Mouse (Mus musculus) forebrain, postnatal 0 days (tissue): ENCODE measurements around the gene Dgcr8. TPM values are rescaled to one million over a fixed set of nuclear protein-coding genes. Genes with fewer than 3 reads are reported as not detected.
A peak's percentile ranks its signal among the peaks of the same experiment; 100 is the strongest.

Experiments
- ATAC-seq: fragments of 200-750 bp; cut with Nextera tagmentation; 2 replicates; pipeline ENCODE4 v1.8.0; 2017; ENCODE audit warnings: mild to moderate bottlenecking, moderate library complexity
- DNase-seq: peaks from one replicate; pipeline ENCODE4 v3.0.0-alpha.2; 2015
- H3K27ac ChIP-seq: fragments of 300-500 bp; sonication (generic); 2 replicates; pipeline ENCODE4 v1.5.1; 2014; ENCODE audit warnings: low read depth, mild to moderate bottlenecking, antibody characterized with exemption, low read length, moderate library complexity, mixed read lengths
- H3K27me3 ChIP-seq: fragments of 300-500 bp; sonication (generic); 2 replicates; pipeline ENCODE4 v1.6.1; 2014; ENCODE audit warnings: mild to moderate bottlenecking, low read length, mixed read lengths; ENCODE audit not compliant: insufficient read depth
- H3K36me3 ChIP-seq: fragments of 300-500 bp; sonication (generic); 2 replicates; pipeline ENCODE4 v1.6.1; 2014; ENCODE audit warnings: mild to moderate bottlenecking, moderate library complexity; ENCODE audit not compliant: insufficient read depth
- H3K4me1 ChIP-seq: fragments of 300-500 bp; sonication (generic); 2 replicates; pipeline ENCODE4 v1.6.1; 2014; ENCODE audit warnings: antibody characterized with exemption; ENCODE audit not compliant: insufficient read depth
- H3K4me2 ChIP-seq: fragments of 300-500 bp; sonication (generic); 2 replicates; pipeline ENCODE4 v1.6.1; 2014; ENCODE audit warnings: low read depth, mild to moderate bottlenecking, moderate library complexity
- H3K4me3 ChIP-seq: fragments of 300-500 bp; sonication (generic); 2 replicates; pipeline ENCODE4 v1.5.1; 2014; ENCODE audit warnings: low read depth, low read length, mixed read lengths
- H3K9ac ChIP-seq: fragments of 300-500 bp; sonication (generic); 2 replicates; pipeline ENCODE4 v1.6.1; 2014; ENCODE audit warnings: mild to moderate bottlenecking
- H3K9me3 ChIP-seq: fragments of 300-500 bp; sonication (generic); 2 replicates; pipeline ENCODE4 v1.6.1; 2016; ENCODE audit warnings: low read length
- CTCF ChIP-seq: sonication (generic); IDR thresholded peaks from 2 replicates; pipeline ENCODE4 v1.5.1; 2016; ENCODE audit warnings: antibody characterized with exemption, control low read depth, low read depth
- WGBS: fragments of 180-500 bp; shearing (Covaris S2); extraction: QIAGEN DNeasy Blood & Tissue Kit; methylation state at CpG from one replicate; pipeline ENCODE4 v1.1.7; 2014; 5-methylcytosine and 5-hydroxymethylcytosine counted together
- polyA plus RNA-seq: library from polyadenylated mRNA; unstranded; fragments of >200 nt; fragmentation: Nextera tagmentation; extraction: Ambion mirVana; gene quantifications from 2 replicates; pipeline ENCODE4 v1.2.1, GENCODE M21; 2015
- total RNA-seq: library from RNA; depleted of rRNA; stranded (reverse); fragments of >200 nt; gene quantifications from 2 replicates; pipeline ENCODE4 v1.2.3, GENCODE M21; 2014

Dgcr8 gene
- total and polyA plus RNA-seq, 2 experiments from 2014 or later: 24.5 to 47.6 TPM

DNA sequence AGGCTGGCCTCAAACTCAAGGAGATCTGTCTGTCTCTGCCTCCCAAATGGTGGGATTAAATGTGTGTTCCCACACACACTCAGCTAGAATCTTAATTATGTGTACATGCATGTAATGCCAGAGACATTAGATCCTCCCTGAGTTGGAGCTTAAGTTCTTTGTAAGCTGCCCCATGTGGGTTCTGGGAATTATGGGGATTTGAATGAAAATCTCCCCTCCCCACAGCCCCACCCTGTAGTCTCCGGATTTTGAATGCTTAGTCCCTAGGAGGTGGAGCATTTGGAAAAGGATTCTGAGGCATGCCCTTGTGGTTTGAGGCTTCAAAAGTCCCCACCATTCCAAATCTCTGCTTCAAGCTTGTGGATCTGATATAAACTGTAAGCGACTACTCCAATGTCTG is 13.9 kb downstream of the Dgcr8 start:
- no peak overlapping the region for H3K27ac ChIP-seq
- no peak for ATAC-seq

DNA sequence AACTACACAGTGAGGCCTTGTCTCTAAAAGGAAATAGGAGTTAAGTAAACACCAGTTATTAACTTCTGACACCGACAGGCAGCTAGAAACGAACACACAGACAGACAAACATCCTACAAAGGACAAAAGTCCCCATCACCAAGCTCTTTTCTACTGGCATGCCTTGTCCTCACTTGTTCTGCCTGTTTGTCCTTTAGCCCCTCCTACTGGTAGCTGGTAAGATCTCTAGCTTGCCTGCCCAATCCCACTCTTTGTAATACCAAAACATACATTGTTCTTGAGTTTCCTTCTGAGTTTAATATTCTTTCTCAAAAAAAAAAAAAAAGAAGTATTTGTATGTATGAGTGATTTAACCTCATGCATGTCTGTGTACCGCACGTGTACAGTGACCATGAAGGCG is 20.9 kb downstream of the Dgcr8 start:
- no peak for ATAC-seq
- no peak overlapping the region for H3K9ac ChIP-seq

More for the DNA sequence above, 13.9 kb downstream of the Dgcr8 start:
- no peak overlapping the region for H3K9ac ChIP-seq
- no peak overlapping the region for H3K4me3 ChIP-seq
- 62% methylated on average over 2 of the region's 2 CpGs for WGBS
- no peak overlapping the region for H3K4me2 ChIP-seq
- H3K36me3 ChIP-seq: peaks cover 90% of the 10 kb centered on the region
- TF ChIP-seq CTCF: no peak
- no peak for DNase-seq
- no peaks in the 10 kb centered on the region for H3K4me1 ChIP-seq
- no peaks in the 10 kb centered on the region for H3K9me3 ChIP-seq
- no peaks in the 10 kb centered on the region for H3K27me3 ChIP-seq

DNA sequence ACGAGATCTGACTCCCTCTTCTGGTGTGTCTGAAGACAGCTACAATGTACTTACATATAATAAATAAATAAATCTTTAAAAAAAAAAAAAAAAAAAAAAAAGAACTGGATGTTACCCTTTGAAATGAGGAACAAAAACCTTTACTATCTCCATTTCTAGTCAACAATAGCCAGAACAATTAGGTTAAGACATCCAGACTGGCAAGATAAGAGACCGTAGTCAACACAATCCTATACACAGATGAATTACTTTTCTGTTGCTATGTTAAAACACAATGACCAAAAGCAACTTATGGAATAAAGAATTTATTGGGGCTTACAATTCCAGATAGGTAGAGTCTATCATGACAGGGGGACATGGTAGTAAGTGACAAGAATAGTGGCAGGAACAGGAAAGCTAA is 24.0 kb downstream of the Dgcr8 start:
- H3K4me3 ChIP-seq: no peak overlapping the region
- no peak overlapping the region for H3K27ac ChIP-seq
- DNase-seq: no peak
- TF ChIP-seq CTCF: no peak
- no peak for ATAC-seq
- no peak overlapping the region for H3K9ac ChIP-seq
- no peaks in the 10 kb centered on the region for H3K27me3 ChIP-seq
- no peaks in the 10 kb centered on the region for H3K4me1 ChIP-seq
- 89% methylated on average over 2 of the region's 2 CpGs for WGBS
- peaks cover 70% of the 10 kb centered on the region for H3K36me3 ChIP-seq
- no peaks in the 10 kb centered on the region for H3K9me3 ChIP-seq
- no peak overlapping the region for H3K4me2 ChIP-seq

More for the DNA sequence above, 20.9 kb downstream of the Dgcr8 start:
- no peak overlapping the region for H3K4me3 ChIP-seq
- no peaks in the 10 kb centered on the region for H3K4me1 ChIP-seq
- DNase-seq: no peak
- peaks cover 80% of the 10 kb centered on the region for H3K36me3 ChIP-seq
- H3K9me3 ChIP-seq: no peaks in the 10 kb centered on the region
- H3K27me3 ChIP-seq: no peaks in the 10 kb centered on the region
- WGBS: 89% methylated on average over 5 of the region's 5 CpGs
- TF ChIP-seq CTCF: peak; percentile 34
- no peak overlapping the region for H3K27ac ChIP-seq
- H3K4me2 ChIP-seq: no peak overlapping the region

DNA sequence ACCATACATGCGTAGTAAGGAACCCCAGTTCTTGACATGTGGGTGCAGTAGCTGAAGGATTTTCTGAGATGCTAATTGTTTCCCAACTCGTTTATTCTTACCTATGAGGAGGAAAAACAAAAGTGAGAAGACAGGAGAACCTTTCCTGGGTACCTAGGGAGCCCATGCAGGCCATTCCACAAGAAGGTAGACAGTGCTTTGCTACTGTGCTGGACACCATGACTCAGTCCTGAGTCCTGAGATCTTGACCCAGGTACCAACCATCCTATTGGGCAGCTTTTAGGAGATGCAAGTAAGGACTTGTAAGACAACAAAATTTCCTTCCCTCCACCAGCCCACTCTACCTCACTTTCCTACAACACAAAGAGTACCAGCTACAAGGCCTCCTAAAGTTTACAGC is 30.8 kb downstream of the Dgcr8 start, which contains the start of gene Gm49776:
Gm49776 (minus strand) TSS at position 101 of the 400 bp plus-strand sequence.
- Histone ChIP-seq H3K9ac (no peak within 1 kb of the TSS), H3K27me3 (no peaks in the 10 kb centered on the region), H3K4me3 (no peak within 1 kb of the TSS), H3K27ac (no peak within 1 kb of the TSS), H3K4me2 (no peak within 1 kb of the TSS), H3K9me3 (no peaks in the 10 kb centered on the region), H3K4me1 (no peaks in the 10 kb centered on the region), H3K36me3 (peaks cover 83% of the 10 kb centered on the region)
- DNase-seq (no peak), ATAC-seq (no peak)
- 88% methylated on average over 2 of the region's 2 CpGs for WGBS
- TF ChIP-seq CTCF: no peak

DNA sequence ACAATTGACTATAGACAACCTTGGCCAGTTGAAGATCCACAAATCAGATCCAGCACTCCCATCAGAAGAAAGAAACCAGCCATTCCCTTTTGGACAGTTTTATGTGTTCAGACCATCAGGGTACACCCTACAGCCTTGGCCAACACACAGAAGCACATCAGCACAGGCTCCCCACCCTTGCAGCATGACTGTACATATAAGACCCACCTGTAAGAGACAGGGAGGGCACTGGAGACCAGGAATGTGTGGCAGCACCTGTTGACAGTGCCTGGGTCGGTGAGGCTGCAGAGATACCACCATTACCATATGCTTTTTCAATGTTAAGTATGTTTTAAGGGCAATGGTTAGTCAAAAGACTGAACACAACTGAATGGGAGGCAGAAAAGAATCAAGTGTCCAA is 35.2 kb downstream of the Dgcr8 start:
- Histone ChIP-seq H3K27me3 (no peaks in the 10 kb centered on the region), H3K9ac (no peak overlapping the region), H3K9me3 (no peaks in the 10 kb centered on the region), H3K27ac (no peak overlapping the region), H3K4me3 (no peak overlapping the region), H3K4me2 (no peak overlapping the region), H3K4me1 (peaks cover 13% of the 10 kb centered on the region; the same call in 1 of the 2 replicates), H3K36me3 (peaks cover 76% of the 10 kb centered on the region)
- DNase-seq: no peak
- 89% methylated on average over 1 of the region's 1 CpGs for WGBS
- no peak for TF ChIP-seq CTCF
- ATAC-seq: no peak

DNA sequence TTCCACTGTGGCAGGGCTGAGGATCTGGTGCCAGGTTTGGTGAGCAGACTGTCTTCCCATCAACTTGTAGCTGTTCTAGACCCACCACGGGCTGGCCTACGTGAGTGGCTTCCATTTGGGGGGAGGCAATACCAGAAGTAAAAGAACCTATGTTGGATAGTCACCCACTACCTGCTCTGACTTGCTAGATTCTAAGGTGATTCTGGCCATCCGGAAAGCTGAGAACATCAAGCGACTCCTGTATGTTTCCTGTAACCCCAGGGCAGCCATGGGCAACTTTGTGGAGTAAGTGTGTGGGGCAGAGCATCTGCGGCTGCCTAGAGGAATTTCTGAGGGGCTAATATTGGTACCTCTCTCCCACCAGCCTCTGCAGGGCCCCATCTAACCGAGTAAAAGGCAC is 36.3 kb downstream of the Dgcr8 start:
- Histone ChIP-seq H3K4me3 (no peak overlapping the region), H3K4me1 (peaks cover 13% of the 10 kb centered on the region; the same call in 1 of the 2 replicates), H3K27me3 (no peaks in the 10 kb centered on the region), H3K9me3 (no peaks in the 10 kb centered on the region), H3K9ac (no peak overlapping the region), H3K4me2 (no peak overlapping the region), H3K27ac (no peak overlapping the region), H3K36me3 (peaks cover 67% of the 10 kb centered on the region)
- 89% methylated on average over 6 of the region's 6 CpGs for WGBS
- DNase-seq (no peak), ATAC-seq (no peak)
- no peak for TF ChIP-seq CTCF

DNA sequence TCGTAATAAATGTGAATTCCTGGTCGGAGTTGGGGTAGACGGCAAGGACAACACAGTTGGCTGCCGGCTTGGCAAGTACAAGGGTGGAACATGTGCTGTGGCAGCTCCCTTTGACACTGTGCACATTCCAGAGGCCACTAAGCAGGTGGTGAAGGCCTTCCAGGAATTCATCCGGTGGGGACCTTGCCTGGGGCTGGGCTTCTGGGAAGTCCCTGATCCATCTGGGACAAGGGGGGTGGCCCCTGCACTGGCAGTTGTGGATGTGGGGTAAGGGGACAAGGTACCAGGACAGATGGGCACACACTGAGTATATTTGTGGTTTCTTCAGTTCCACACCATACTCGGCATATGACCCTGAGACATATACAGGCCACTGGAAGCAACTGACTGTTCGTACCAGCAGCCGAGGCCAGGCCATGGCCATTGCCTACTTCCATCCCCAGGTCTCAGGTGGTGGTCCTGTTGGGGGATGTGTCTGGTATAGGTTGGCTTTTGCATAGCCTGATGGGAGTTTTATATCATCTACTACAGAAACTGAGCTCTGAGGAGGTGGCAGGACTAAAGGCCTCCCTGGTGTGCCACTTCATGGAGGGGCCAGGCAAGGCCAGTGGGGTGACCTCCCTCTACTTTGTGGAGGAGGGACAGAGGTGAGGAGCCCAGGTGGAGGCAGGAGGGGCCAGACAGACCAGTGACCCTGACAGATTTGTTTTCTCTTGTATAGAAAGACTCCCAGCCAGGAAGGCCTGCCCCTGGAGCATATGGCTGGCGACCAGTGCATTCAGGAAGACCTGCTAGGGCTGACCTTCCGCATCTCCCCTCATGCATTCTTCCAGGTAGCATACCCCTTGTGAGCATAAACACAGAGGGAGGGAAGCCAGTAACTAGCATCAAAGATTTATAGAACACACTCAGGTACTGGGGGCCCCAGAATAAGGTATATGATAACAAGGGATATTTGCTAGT is 37.9 kb downstream of the Dgcr8 start:
- Histone ChIP-seq H3K4me1 (peaks cover 18% of the 10 kb centered on the region), H3K36me3 (peaks cover 56% of the 10 kb centered on the region), H3K4me3 (no peak overlapping the region)

More for the DNA sequence above, 37.9 kb downstream of the Dgcr8 start:
- Histone ChIP-seq H3K4me2 (no peak overlapping the region; the same call in 1 of the 2 replicates), H3K9me3 (no peaks in the 10 kb centered on the region), H3K9ac (no peak overlapping the region), H3K27ac (no peak overlapping the region), H3K27me3 (no peaks in the 10 kb centered on the region)
- no peak for TF ChIP-seq CTCF
- no peak for ATAC-seq
- no peak for DNase-seq
- 68% methylated on average over 10 of the region's 10 CpGs for WGBS
